Mouse (Mus musculus) liver, adult 2 months (tissue): Measurements from ENCODE around the gene Shisa5.

Experiments
- CTCF ChIP-seq: fragments of 200-500 bp; IDR thresholded peaks from 2 replicates; pipeline ENCODE4 v1.5.1; 2011; ENCODE audit warnings: low read depth, low read length, control low read depth
- POLR2A ChIP-seq: fragments of 200-500 bp; IDR thresholded peaks from 2 replicates; pipeline ENCODE4 v1.6.1; 2011; ENCODE audit warnings: low read length, control low read depth; ENCODE audit not compliant: insufficient read depth; ENCODE audit errors: extremely low read depth

DNA sequence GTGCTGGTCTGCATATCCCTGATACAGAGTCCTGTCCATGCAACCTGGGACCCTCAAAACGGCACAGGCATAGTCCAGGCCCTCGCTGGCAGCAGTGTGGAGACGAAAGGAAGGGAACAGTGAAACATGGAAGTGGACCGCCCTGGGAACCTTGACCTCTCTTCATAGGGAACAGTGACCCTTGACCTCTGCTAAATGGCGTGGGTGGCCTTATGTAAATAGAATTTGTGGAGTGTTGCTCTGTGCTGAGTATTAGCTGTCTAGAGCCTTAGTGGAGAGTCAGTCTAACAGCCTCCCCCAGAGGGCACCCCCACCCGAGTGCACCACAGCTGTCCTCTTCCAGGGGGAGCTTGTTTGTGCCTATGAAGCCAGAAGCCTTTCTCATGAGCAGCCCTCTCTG lies 54.4 kb downstream of the Shisa5 start:
- 0 out of 2 replicates have a peak, but pooled peaks have one; percentile 9 for TF ChIP-seq CTCF
- no peak for TF ChIP-seq POLR2A
